Mouse (Mus musculus) gastrocnemius, adult 2 months (tissue): ENCODE measurements around the gene Nsf. TPM values are rescaled to one million over a fixed set of nuclear protein-coding genes. Genes with fewer than 3 reads are reported as not detected.

ENCODE experiments used
- DNase-seq: peaks from one replicate; pipeline ENCODE4 v3.0.0; 2022
- H3K27ac ChIP-seq: fragments of 200-600 bp; 2 replicates; pipeline ENCODE4 v1.8.1; 2022; ENCODE audit warnings: mild to moderate bottlenecking
- H3K4me3 ChIP-seq: fragments of 200-600 bp; 2 replicates; pipeline ENCODE4 v1.8.1; 2022; ENCODE audit warnings: mild to moderate bottlenecking, moderate library complexity
- CTCF ChIP-seq: fragments of 200-600 bp; IDR thresholded peaks from 2 replicates; pipeline ENCODE4 v1.8.1; 2022; ENCODE audit warnings: antibody characterized with exemption, mild to moderate bottlenecking, moderate library complexity
- intact Hi-C: fragments of 180-260 bp; cut with DNase I; formaldehyde crosslinking; loops from one replicate; pipeline ENCODE4 v1.15.1; 2025
- total RNA-seq, 2 experiments: library from RNA; stranded (reverse); gene quantifications; 2 replicates each; pipeline ENCODE4 v1.2.3; 2021

Nsf gene
- total RNA-seq, 2 experiments from 2014 or later: 20.0 to 24.6 TPM

- no peak overlapping the region for H3K27ac ChIP-seq
- intact Hi-C loops: no loop called here
- no peak for TF ChIP-seq CTCF
- no peak for DNase-seq
- no peak overlapping the region for H3K4me3 ChIP-seq
These were observed 18.1 kb downstream of the Nsf start for GRCm38 (mm10) chr11:103935717-103936116.

DNA sequence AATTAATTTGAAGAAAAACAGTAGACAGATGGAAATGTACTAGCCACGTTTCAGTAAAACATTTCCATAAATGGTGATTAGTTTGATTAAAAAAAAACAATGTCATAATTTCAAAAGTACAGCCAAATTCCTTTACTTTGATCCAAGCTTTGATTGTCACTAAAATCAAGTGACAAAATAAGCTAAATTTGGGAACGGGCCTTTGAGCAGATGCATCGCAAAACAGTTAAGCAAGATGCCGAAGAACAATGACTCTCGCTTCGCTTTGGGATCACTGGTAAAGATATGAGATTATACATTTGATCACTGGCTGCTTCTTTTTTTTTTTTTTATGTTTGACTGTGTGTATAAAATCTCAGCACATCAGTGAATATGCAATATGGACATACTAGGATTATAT is 20.0 kb downstream of the Nsf start:
- DNase-seq: no peak
- Histone ChIP-seq H3K27ac (no peak overlapping the region), H3K4me3 (no peak overlapping the region)
- no peak for TF ChIP-seq CTCF
- intact Hi-C loops: no loop called here

GRCm38 (mm10) chr11:103923957-103924356 is 29.9 kb downstream of the Nsf start:
- intact Hi-C loops: no loop called here
- TF ChIP-seq CTCF: no peak
- H3K27ac ChIP-seq: no peak overlapping the region
- H3K4me3 ChIP-seq: no peak overlapping the region
- no peak for DNase-seq

GRCm38 (mm10) chr11:103923272-103923671 is 30.6 kb downstream of the Nsf start:
- Histone ChIP-seq H3K27ac (no peak overlapping the region), H3K4me3 (no peak overlapping the region)
- TF ChIP-seq CTCF: no peak
- intact Hi-C loops: no loop called here
- no peak for DNase-seq

DNA sequence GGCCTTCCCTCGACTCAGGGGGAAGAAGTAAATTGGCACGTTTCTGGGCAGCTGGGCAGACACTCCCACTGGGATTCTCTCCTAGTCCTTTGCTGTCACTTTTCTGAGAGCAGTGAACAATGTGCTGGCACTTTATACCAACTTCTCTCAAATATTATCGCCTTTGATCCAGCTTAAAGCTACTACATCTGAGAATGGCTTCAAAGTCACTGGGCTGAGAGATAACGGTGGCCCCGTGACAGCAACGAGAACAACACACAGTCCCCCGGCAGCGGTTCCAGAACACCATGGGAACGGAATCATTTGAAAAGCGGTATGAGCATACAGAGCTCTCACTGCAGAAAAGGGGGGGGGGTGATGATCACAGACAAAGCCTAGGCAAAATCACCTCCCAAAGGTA is 31.0 kb downstream of the Nsf start:
- H3K27ac ChIP-seq: no peak overlapping the region
- no peak for TF ChIP-seq CTCF
- intact Hi-C loops: no loop called here
- no peak for DNase-seq
- no peak overlapping the region for H3K4me3 ChIP-seq

- no peak overlapping the region for H3K4me3 ChIP-seq
- intact Hi-C loops: no loop called here
- peak; percentile 43 for DNase-seq
- no peak overlapping the region for H3K27ac ChIP-seq
- no peak for TF ChIP-seq CTCF
These were observed 33.2 kb downstream of the Nsf start for GRCm38 (mm10) chr11:103920665-103921064.

DNA sequence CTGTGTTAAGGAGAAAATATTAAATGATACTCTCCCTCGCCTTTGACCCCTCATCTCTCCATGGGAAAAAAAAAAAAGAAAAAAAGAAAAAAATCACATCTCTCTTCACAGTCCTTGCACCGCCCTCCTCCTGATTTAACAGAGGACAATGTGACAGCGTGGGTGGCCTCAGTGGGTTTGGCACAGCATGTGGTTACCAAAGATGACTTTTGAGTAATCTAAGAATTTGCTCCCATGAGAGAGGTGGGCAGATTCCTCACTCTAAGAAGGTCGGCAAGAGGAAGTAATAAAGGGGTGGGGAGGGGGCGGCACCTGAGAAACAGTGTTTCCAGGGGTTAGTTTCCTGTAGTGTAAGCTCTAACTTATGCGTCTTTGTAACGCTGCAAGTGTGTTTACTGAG is 37.0 kb downstream of the Nsf start:
- TF ChIP-seq CTCF: no peak
- intact Hi-C loops: no loop called here
- Histone ChIP-seq H3K4me3 (no peak overlapping the region), H3K27ac (no peak overlapping the region)
- no peak for DNase-seq

GRCm38 (mm10) chr11:103915686-103916085 is 38.2 kb downstream of the Nsf start:
- intact Hi-C loops: no loop called here
- no peak overlapping the region for H3K4me3 ChIP-seq
- no peak for TF ChIP-seq CTCF
- no peak overlapping the region for H3K27ac ChIP-seq
- no peak for DNase-seq

GRCm38 (mm10) chr11:103910993-103911585 is 42.8 kb downstream of the Nsf start:
- intact Hi-C loops: loop anchor here (1.0 kb wide), 1 partner anchor 148 kb away; no protein-coding TSS in a partner anchor
- DNase-seq: no peak
- no peak overlapping the region for H3K27ac ChIP-seq
- H3K4me3 ChIP-seq: no peak overlapping the region
- TF ChIP-seq CTCF: peak; percentile 84

DNA sequence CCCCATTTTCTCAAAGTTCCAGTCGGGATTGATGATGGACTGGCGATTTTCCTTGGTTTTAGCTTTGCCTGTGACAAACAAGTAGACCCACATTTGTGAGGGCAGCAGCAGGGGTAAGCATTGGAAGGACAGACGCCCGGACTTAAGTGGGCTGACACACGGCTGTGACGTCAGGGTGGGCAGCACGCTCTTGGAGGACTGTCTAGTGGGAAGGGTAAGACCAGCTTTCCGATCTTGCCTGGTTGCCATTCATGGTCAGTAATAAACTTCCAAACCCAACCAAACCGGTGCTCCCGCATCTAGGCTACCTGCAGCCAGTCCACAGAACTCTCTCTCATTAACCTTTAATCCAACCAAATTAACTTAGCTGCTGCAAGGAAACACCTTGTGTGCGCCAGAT is 43.3 kb downstream of the Nsf start:
- DNase-seq: no peak
- TF ChIP-seq CTCF: no peak
- intact Hi-C loops: no loop called here
- H3K27ac ChIP-seq: no peak overlapping the region
- H3K4me3 ChIP-seq: no peak overlapping the region

DNA sequence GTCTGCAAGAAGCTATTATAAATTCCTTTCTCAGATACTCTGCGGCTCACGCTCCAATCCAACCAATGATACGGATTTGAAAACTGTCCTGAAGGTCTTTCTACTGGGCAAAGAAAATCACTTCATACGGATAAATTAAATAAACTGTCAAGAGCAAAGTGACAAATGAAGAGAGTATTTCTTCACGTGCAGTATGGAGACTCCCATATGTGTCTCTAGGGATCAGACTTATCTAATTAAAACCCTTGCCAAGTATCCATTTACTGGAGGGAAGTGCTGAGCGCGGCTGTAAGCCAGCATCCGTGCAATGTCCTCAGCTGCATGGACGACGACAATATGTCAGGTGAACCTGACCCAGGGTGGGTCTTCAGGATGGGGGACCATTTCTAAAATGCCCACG is 44.0 kb downstream of the Nsf start:
- Histone ChIP-seq H3K27ac (no peak overlapping the region), H3K4me3 (no peak overlapping the region)
- TF ChIP-seq CTCF: no peak
- no peak for DNase-seq
- intact Hi-C loops: no loop called here

DNA sequence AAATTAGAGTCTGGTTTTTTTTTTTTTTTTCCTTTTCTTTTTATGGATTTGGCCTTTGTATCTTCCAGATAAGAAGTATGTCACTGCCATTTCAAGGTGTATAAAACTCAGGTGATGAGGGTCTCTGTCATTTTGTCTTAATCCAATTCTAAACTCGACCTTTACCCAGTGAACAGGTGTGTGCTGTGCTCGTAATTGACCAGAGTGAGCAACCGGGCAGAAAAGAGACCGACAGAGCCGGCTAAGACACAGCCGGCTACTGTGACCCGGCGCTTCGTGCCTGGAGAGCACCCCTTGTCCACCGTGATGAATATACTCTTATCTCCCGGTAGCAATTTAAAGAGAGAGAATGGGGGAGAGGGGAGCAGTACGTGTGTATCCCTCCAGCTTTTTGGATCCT is 44.5 kb downstream of the Nsf start:
- no peak for TF ChIP-seq CTCF

GRCm38 (mm10) chr11:103906051-103906719 is 47.7 kb downstream of the Nsf start:
- no peak for DNase-seq
- Histone ChIP-seq H3K27ac (no peak overlapping the region), H3K4me3 (no peak overlapping the region)
- intact Hi-C loops: no loop called here
- no peak for TF ChIP-seq CTCF

More for the DNA sequence above, 44.5 kb downstream of the Nsf start:
- no peak overlapping the region for H3K27ac ChIP-seq
- no peak overlapping the region for H3K4me3 ChIP-seq
- DNase-seq: no peak
- intact Hi-C loops: no loop called here

- Histone ChIP-seq H3K4me3 (no peak overlapping the region), H3K27ac (no peak overlapping the region)
- intact Hi-C loops: no loop called here
- no peak for DNase-seq
- TF ChIP-seq CTCF: no peak
These were observed 48.4 kb downstream of the Nsf start for GRCm38 (mm10) chr11:103905506-103905905.
